Mouse (Mus musculus) CH12.LX (cell line): ENCODE results near the gene Dlk1. TPM values are rescaled to one million over a fixed set of nuclear protein-coding genes. Genes with fewer than 3 reads are reported as not detected.

Experiments
- DNase-seq: peaks from one replicate; pipeline ENCODE4 v3.0.0-alpha.2; 2013; ENCODE audit errors: extremely low read depth
- H3K27ac ChIP-seq: 2 replicates; pipeline ENCODE4 v1.5.1; 2012; ENCODE audit warnings: low read depth, mild to moderate bottlenecking, control low read depth, moderate library complexity; ENCODE audit not compliant: insufficient read depth
- H3K27me3 ChIP-seq: replicated peaks from 2 replicates; pipeline ENCODE3; 2012; ENCODE audit warnings: inconsistent platforms
- H3K36me3 ChIP-seq, 2 experiments: replicated peaks in 1 of 2; 2 replicates each; pipeline versions ENCODE3 to v1.6.1; 2012; ENCODE audit warnings: inconsistent platforms in 1 of 2, low read length in 1 of 2, mild to moderate bottlenecking in 1 of 2, mixed read lengths in 1 of 2, moderate library complexity in 1 of 2; ENCODE audit not compliant: control insufficient read depth in 1 of 2, insufficient read depth in 1 of 2
- H3K4me1 ChIP-seq, 2 experiments: 2 replicates each; pipeline ENCODE4 v1.6.1; 2012; ENCODE audit warnings: inconsistent platforms in 1 of 2, moderate library complexity in 1 of 2; ENCODE audit not compliant: insufficient read depth in 2 of 2, control insufficient read depth in 1 of 2
- H3K4me2 ChIP-seq: 2 replicates; pipeline ENCODE4 v1.6.1; 2012; ENCODE audit warnings: low read depth, mild to moderate bottlenecking, control low read depth; ENCODE audit not compliant: poor library complexity, insufficient read depth, severe bottlenecking
- H3K4me3 ChIP-seq, 3 experiments: fragments of 150-350 bp in 1 of 3; sonication (generic) in 1 of 3; replicated peaks in 1 of 3; 2 replicates each; pipeline versions ENCODE3 to v1.5.1; 2011 to 2012; ENCODE audit warnings: low read depth in 2 of 3, low read length in 2 of 3, mild to moderate bottlenecking in 2 of 3, moderate library complexity in 2 of 3, control low read depth in 1 of 3, improper control_type of control experiment in 1 of 3, inconsistent platforms in 1 of 3, mixed read lengths in 1 of 3; ENCODE audit not compliant: poor library complexity in 1 of 3
- H3K79me2 ChIP-seq: replicated peaks from 2 replicates; pipeline ENCODE4 v1.6.1; 2012; ENCODE audit warnings: mild to moderate bottlenecking, moderate library complexity; ENCODE audit not compliant: control insufficient read depth, poor library complexity, insufficient read depth, severe bottlenecking; ENCODE audit errors: extremely low read depth
- H3K9ac ChIP-seq: 2 replicates; pipeline ENCODE4 v1.6.1; 2012; ENCODE audit warnings: low read depth, mild to moderate bottlenecking, control low read depth, moderate library complexity; ENCODE audit not compliant: insufficient read depth
- H3K9me3 ChIP-seq: replicated peaks from 2 replicates; pipeline ENCODE3; 2012; ENCODE audit warnings: low read length, inconsistent platforms, mixed read lengths
- BHLHE40 ChIP-seq: IDR thresholded peaks from 2 replicates; pipeline ENCODE4 v1.6.1; 2011; ENCODE audit warnings: mild to moderate bottlenecking, low read depth, low read length, improper control_type of control experiment
- CHD1 ChIP-seq: IDR thresholded peaks from 2 replicates; pipeline ENCODE4 v1.6.1; 2012; ENCODE audit warnings: low read depth, low read length, improper control_type of control experiment, inconsistent platforms
- CHD2 ChIP-seq: IDR thresholded peaks from 2 replicates; pipeline ENCODE4 v1.6.1; 2011; ENCODE audit warnings: low read length, improper control_type of control experiment
- CTCF ChIP-seq, 2 experiments: IDR thresholded peaks in 1 of 2; conservative IDR thresholded peaks in 1 of 2; 2 replicates each; pipeline ENCODE4 v1.5.1; 2011 to 2012; ENCODE audit warnings: low read depth in 2 of 2, low read length in 2 of 2, improper control_type of control experiment in 1 of 2, inconsistent platforms in 1 of 2, mild to moderate bottlenecking in 1 of 2, moderate library complexity in 1 of 2
- ELF1 ChIP-seq: IDR thresholded peaks from 2 replicates; pipeline ENCODE4 v1.6.1; 2014; ENCODE audit warnings: low read depth, mild to moderate bottlenecking, inconsistent platforms, low read length, improper control_type of control experiment
- ETS1 ChIP-seq: conservative IDR thresholded peaks from 2 replicates; pipeline ENCODE4 v1.6.1; 2012; ENCODE audit warnings: low read depth, mild to moderate bottlenecking, inconsistent platforms, low read length, improper control_type of control experiment, moderate library complexity
- GABPA ChIP-seq: IDR thresholded peaks from 2 replicates; pipeline ENCODE4 v1.6.1; 2012; ENCODE audit warnings: low read depth, low read length, improper control_type of control experiment, inconsistent platforms; ENCODE audit not compliant: insufficient replicate concordance
- HCFC1 ChIP-seq: IDR thresholded peaks from 2 replicates; pipeline ENCODE4 v1.6.1; 2012; ENCODE audit warnings: low read depth, mild to moderate bottlenecking, inconsistent platforms, low read length, improper control_type of control experiment
- IRF4 ChIP-seq: IDR thresholded peaks from 2 replicates; pipeline ENCODE4 v1.6.1; 2014; ENCODE audit warnings: low read depth, mild to moderate bottlenecking, inconsistent platforms, low read length, improper control_type of control experiment
- JUN ChIP-seq: IDR thresholded peaks from 2 replicates; pipeline ENCODE4 v1.6.1; 2011; ENCODE audit warnings: low read depth, mild to moderate bottlenecking, low read length, improper control_type of control experiment, moderate library complexity; ENCODE audit not compliant: insufficient read depth
- MAX ChIP-seq: IDR thresholded peaks from 2 replicates; pipeline ENCODE4 v1.6.1; 2011; ENCODE audit warnings: low read length, improper control_type of control experiment
- MAZ ChIP-seq: IDR thresholded peaks from 2 replicates; pipeline ENCODE4 v1.6.1; 2012; ENCODE audit warnings: low read depth, mild to moderate bottlenecking, inconsistent platforms, low read length, improper control_type of control experiment, moderate library complexity
- MXI1 ChIP-seq: IDR thresholded peaks from 2 replicates; pipeline ENCODE4 v1.6.1; 2011; ENCODE audit warnings: mild to moderate bottlenecking, low read depth, low read length, improper control_type of control experiment
- NELFE ChIP-seq: IDR thresholded peaks from 2 replicates; pipeline ENCODE4 v1.6.1; 2011; ENCODE audit warnings: low read depth, low read length, improper control_type of control experiment
- POLR2AphosphoS2 ChIP-seq: IDR thresholded peaks from 2 replicates; pipeline ENCODE4 v1.6.1; 2011; ENCODE audit warnings: low read depth, low read length, improper control_type of control experiment
- RCOR1 ChIP-seq: conservative IDR thresholded peaks from 2 replicates; pipeline ENCODE4 v1.6.1; 2012; ENCODE audit warnings: low read depth, mild to moderate bottlenecking, inconsistent platforms, low read length, improper control_type of control experiment
- SIN3A ChIP-seq: IDR thresholded peaks from 2 replicates; pipeline ENCODE4 v1.6.1; 2012; ENCODE audit warnings: low read length, improper control_type of control experiment, inconsistent platforms
- TBP ChIP-seq: conservative IDR thresholded peaks from 2 replicates; pipeline ENCODE4 v1.6.1; 2011; ENCODE audit warnings: low read depth, low read length, improper control_type of control experiment
- TCF12 ChIP-seq: IDR thresholded peaks from 2 replicates; pipeline ENCODE4 v1.6.1; 2014; ENCODE audit warnings: low read depth, mild to moderate bottlenecking, inconsistent platforms, low read length, improper control_type of control experiment
- USF1 ChIP-seq: IDR thresholded peaks from 2 replicates; pipeline ENCODE4 v1.6.1; 2014; ENCODE audit warnings: low read depth, mild to moderate bottlenecking, inconsistent platforms, low read length, improper control_type of control experiment
- USF2 ChIP-seq: conservative IDR thresholded peaks from 2 replicates; pipeline ENCODE4 v1.6.1; 2011; ENCODE audit warnings: low read depth, low read length, improper control_type of control experiment
- ZKSCAN1 ChIP-seq: IDR thresholded peaks from 2 replicates; pipeline ENCODE4 v1.6.1; 2012; ENCODE audit warnings: low read depth, inconsistent platforms, low read length, improper control_type of control experiment, borderline replicate concordance
- ZMIZ1 ChIP-seq: IDR thresholded peaks from 2 replicates; pipeline ENCODE4 v1.6.1; 2012; ENCODE audit warnings: low read depth, mild to moderate bottlenecking, inconsistent platforms, low read length, improper control_type of control experiment
- ZNF384 ChIP-seq: IDR thresholded peaks from 2 replicates; pipeline ENCODE4 v1.6.1; 2012; ENCODE audit warnings: low read depth, low read length, improper control_type of control experiment, inconsistent platforms
- dilution Hi-C: fragments of 300-500 bp; cut with MboI; formaldehyde crosslinking; loops from 2 replicates; pipeline ENCODE4 v1.14.3; 2020; ENCODE audit warnings: low sequenced_read_pairs; ENCODE audit not compliant: extremely low pct_unique_long_range_greater_than_20kb, extremely low pct_ligation_motif_present
- in situ Hi-C: fragments of 300-500 bp; cut with MboI; formaldehyde crosslinking; loops from 3 replicates; pipeline ENCODE4 v1.14.3; 2019; ENCODE audit warnings: low sequenced_read_pairs, low pct_ligation_motif_present, low pct_unique_long_range_greater_than_20kb, mixed read lengths
- polyA plus RNA-seq: library from polyadenylated mRNA; unstranded; fragments of >175 nt; gene quantifications from 2 replicates; pipeline ENCODE4 v1.2.1, GENCODE M21; 2012; ENCODE audit warnings: low read depth; ENCODE audit not compliant: insufficient read length
- total RNA-seq, 2 experiments: library from RNA; depleted of rRNA; stranded (reverse); fragments of 300-350 nt in 1 of 2; fragments of >200 nt in 1 of 2; gene quantifications; 2 replicates each; pipeline ENCODE4 v1.2.3; 2012 to 2014

Gene Dlk1
- total and polyA plus RNA-seq, 3 experiments: not detected

- no peaks in the 10 kb centered on the region; a peak in 1 of 4 replicates for H3K4me1 ChIP-seq
- no peak overlapping the region for H3K4me3 ChIP-seq
- in situ Hi-C loops (no loop called here), dilution Hi-C loops (no loop called here)
- DNase-seq: no peak
- H3K27me3 ChIP-seq: no peaks in the 10 kb centered on the region
- no peak overlapping the region for H3K27ac ChIP-seq
- no peak overlapping the region for H3K4me2 ChIP-seq
- TF ChIP-seq MAX (no peak), CHD2 (no peak), HCFC1 (no peak), POLR2AphosphoS2 (no peak), IRF4 (no peak), MXI1 (no peak), USF1 (no peak), ZKSCAN1 (no peak), NELFE (no peak), CHD1 (no peak)
- H3K9me3 ChIP-seq: peaks cover 92% of the 10 kb centered on the region
- no peaks in the 10 kb centered on the region for H3K79me2 ChIP-seq
- no peak overlapping the region for H3K9ac ChIP-seq
- H3K36me3 ChIP-seq: no peaks in the 10 kb centered on the region
Observed at GRCm38 (mm10) chr12:109443276-109443675, 9.3 kb upstream of the Dlk1 start.

DNA sequence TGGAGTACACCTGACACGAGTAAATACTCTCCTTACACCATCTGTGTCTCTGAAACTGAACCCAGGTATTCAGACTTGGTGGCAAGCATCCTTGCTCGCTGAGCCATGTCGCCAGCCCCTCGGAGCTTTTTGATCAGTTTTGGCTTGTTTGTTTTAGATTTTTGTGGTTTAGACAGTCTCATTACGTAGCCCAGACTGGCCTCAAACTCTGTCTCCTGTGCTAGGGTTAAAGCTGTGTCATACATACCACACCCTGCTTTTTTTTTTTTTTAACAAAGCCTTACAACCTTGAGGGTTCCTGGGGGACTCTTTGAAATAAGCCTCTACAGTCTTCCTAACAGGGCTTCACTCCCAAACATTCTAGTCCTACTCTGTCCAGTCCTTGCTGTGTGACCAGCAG is 7.6 kb upstream of the Dlk1 start:
- in situ Hi-C loops (no loop called here), dilution Hi-C loops (no loop called here)
- no peak overlapping the region for H3K27ac ChIP-seq
- no peaks in the 10 kb centered on the region for H3K36me3 ChIP-seq
- H3K4me3 ChIP-seq: no peak overlapping the region
- H3K9me3 ChIP-seq: peaks cover 91% of the 10 kb centered on the region
- H3K27me3 ChIP-seq: no peaks in the 10 kb centered on the region
- no peaks in the 10 kb centered on the region; a peak in 1 of 4 replicates for H3K4me1 ChIP-seq
- no peaks in the 10 kb centered on the region for H3K79me2 ChIP-seq
- H3K9ac ChIP-seq: no peak overlapping the region
- TF ChIP-seq NELFE (no peak), TBP (no peak), BHLHE40 (no peak), HCFC1 (no peak), ZNF384 (no peak), ZKSCAN1 (no peak), JUN (no peak), CHD2 (no peak), ZMIZ1 (no peak), MAZ (no peak), SIN3A (no peak), ELF1 (no peak), USF2 (no peak), CTCF (conservative IDR thresholded peaks at IDR 0.05 in 1 of 2, IDR thresholded peaks at IDR 0.05 in 1 of 2; ENCODE audit: low read depth in 2 of 2, low read length in 2 of 2) (no peak), GABPA (no peak), CHD1 (no peak), TCF12 (no peak), ETS1 (no peak), RCOR1 (no peak)
- H3K4me2 ChIP-seq: no peak overlapping the region
- no peak for DNase-seq
